Mouse (Mus musculus): ENCODE results near the gene Tshz3.

Gene Tshz3

DNA sequence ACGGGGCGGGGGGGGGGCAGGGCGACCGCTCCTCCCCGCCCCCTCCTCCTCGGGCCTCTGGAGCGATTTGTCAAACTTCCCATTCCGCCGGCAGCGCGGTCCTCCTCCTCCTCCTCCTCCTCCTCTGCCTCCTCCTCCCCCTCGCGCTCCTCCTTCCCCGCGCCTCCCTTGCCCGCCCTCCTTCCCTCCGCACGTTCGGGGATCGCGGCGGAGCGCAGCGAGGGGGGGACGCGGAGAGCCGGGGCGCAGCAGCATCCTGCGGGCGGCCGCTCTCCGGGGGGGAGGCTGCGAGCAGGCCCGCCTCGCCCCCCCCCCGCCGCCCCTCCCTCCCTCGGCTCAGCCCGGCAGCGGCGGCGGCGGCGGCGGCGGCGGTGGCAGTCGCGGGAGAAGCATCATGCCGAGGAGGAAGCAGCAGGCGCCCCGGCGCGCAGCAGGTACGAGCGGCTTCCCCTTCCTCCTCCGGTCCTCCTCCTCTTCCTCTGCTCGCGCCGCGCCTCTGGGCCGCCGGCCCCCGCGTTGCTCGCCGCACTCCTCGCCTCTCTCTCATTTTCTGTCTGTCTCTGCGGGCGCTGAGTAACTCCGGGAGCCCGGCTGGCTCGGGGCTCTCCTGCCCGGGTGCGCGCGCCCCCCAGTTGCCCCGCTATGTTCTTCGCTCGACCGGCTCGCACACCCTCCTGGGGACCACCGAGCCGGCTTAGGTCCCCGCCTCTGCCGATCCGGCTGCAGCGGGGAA, at the start of gene Tshz3:
TSS of gene Tshz3 (plus strand) at position 263 of the 733 bp plus-strand sequence.
- no peak for DNase-seq

DNA sequence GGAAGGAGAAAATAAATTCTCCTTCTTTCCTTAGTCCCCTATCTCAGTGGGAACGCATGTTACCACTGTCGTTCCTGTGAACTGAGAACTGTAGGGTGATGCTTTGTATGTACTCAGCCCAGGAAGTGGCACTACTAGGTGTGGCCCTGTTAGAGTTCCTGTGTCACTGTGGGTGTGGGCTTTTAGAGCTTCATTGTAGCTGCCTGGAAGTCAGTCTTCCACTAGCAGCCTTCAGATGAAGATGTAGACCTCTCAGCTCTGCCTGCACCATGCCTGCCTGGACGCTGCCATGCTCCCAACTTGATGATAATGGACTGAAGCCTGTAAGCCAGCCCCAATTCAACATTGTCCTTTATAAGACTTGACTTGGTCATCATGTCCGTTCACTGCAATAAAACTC, 42.0 kb upstream of the Tshz3 start:
- DNase-seq, result no peak

DNA sequence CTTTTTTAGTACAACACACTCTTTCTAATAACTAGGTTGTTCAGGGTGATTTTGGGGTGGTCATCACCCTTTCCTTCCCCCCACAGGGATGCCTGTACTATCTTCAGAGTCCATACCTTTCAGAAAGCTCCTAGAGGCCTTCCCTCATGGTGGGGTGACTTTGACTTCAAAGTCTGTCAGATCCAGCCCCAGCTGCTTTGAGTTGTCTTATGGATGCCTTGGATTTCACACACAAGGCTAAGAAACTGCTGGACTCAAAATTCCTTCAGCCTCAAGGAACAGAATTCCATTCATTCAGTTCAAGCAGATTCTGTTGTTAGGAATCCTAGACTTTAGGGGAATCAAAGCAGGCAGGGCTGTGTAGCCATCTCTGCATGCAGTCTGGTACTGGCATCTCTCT, 41.5 kb upstream of the Tshz3 start:
- DNase-seq, result no peak

DNA sequence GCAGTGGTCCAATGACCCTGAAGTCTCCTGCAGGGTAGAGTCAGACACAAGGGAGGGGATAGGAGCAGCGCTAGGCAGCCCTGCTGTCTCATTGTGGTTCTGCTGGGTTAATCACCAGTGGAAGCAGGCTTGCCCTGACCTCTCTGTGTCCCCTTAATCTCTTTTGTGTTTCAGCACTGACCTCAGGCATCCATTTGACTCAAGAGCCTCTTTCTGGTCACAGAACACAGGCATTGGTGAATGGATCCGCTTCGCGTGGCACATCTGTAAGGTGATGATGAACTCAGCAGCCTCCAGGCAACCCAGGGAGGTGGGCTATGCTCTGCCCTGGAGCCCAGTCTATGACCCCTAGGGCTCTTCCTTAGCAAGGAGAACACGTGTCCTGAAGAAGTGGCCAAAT, 39.6 kb upstream of the Tshz3 start:
- no peak for DNase-seq

DNA sequence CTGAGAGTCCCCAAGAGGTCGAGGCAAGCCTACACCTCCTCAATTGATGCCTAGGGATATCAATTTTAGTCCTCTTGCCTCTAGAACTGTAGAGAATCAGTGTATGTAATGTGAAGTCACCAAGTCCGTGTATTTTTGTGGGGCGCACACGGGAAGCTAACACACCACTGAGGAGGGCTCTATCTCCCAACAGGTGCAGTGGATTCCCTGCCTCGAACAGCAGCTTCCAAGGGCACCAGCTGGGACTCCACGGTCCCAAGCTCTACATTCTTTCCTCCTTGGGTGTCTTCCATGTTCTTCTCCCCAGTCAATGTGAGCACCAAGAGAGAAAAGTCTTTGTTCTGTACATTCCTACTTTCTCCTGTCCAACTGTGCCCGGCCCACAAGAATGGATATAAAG, 38.7 kb upstream of the Tshz3 start:
- DNase-seq, result no peak

DNA sequence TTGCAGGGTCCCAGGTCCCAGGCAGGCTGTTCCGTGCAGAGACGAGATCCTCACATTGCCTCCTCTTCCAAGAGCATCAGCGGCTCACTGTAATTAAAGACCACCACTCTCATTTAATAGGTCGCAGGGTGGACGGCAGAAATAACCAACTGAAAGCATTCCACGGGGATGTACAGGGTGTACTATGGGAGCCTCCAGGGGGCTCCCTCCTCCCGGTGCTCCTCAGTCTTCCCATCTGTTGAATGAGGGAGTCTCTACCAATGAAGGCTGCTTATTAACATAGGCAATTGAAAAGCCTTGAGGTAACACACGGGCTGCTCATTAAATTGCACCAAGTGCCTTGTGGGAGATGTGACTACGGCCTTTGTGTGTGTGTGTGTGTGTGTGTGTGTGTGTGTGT, 37.3 kb upstream of the Tshz3 start:
- no peak for DNase-seq

DNA sequence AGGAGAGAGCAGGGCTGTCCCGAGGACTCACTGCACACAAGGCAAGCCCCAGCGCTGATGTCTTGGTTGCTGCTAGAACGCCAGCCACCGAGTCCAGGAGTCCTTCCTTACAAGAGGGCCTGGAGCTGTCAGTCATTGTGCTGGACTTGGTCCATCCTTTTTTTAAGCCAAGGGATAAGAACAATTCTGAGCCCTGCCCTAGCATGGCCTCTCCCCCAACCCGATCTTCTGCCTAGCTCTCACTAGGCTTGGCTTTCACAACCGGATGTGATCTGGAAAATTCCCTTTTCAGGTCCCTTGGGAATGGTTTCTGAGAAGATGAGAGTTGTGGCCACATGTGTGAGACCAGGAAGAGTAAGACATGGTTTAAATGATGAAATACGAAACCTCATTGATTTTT, 34.5 kb upstream of the Tshz3 start:
- DNase-seq, result no peak

DNA sequence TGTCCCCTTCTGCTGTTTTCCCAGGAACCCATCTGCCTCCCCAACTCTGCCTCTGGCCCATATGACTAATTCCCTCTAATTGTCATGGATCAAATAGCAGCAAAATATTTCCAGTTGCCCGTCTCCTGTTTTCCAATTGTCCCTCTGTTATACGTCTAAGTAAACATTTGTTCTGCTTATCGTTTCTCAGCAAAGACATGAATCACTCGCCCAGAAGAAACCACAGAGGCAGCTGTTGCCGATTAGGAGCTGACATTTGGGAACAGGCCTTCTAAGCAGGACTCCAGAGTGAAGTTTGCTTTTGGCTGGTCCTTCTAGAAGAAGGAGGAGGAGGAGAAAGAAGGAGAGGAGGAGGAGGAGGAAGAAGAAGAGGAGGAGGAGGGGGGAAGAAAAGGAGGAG, 30.2 kb upstream of the Tshz3 start:
- DNase-seq, result no peak

DNA sequence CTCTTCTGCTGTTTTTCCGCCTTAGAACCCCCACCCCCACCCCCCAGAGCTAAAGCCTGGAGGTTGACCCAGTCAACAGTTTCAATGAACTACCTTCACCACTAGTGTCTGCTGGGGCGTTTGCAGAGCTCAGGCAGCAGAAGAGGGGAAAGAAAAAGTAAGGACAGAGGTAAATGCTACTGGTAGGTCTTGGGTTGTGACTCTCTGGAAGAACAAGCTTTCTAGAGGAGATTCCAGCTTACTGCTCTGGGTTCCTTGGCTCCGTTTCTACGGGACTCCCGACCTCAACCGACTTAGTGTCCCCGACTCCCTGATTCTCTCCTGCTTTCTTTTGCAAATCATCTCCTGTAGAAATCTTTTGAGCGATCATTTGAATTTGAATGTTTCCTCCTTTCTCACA, 19.9 kb upstream of the Tshz3 start:
- DNase-seq, result no peak

DNA sequence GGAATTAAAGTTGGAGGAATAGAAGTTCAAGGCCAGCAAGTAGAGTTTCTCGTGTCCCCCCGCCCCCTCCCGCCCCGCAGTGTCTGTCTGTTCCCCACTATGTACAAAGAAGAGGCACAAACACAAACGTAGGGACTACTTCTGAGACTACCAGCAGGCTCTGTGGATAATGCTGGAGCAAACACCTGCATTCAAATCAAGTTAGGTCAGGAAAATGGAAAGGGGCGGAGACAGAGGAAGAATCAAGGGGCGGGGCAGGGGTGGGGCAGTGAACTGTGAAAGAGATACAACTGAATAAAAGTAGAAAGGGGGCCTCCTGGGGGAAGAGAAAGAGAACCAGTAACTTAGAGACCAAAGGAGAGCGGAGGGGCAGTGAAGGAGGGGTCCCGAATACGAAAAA, 19.4 kb upstream of the Tshz3 start:
- DNase-seq, result no peak

DNA sequence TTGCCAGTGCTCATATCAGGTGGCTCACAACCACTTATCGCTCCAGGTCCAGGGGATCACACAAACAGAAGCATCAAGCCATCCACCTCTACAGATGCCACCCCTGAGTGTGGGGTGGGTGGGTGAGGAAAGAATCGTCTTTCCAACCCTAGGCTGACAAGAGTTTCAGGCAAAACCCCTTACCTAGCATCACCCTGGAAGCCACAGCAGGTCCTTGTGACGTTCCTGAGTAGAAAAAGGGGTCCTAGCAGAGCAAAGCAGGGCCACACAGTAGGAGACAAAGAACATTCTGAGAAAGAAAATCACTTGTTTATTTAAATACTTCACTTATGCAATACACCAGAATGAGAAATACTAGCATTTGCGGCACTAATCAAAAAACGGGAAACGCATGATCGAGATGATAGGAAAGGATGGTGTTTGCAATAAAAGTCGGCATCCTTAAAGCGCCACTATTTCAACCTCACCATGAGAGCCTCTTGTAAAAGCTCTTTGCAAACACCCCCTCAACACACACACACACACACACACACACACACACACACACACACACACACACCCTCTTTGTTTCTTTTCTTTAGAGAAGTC, 18.8 kb upstream of the Tshz3 start:
- no peak for DNase-seq

DNA sequence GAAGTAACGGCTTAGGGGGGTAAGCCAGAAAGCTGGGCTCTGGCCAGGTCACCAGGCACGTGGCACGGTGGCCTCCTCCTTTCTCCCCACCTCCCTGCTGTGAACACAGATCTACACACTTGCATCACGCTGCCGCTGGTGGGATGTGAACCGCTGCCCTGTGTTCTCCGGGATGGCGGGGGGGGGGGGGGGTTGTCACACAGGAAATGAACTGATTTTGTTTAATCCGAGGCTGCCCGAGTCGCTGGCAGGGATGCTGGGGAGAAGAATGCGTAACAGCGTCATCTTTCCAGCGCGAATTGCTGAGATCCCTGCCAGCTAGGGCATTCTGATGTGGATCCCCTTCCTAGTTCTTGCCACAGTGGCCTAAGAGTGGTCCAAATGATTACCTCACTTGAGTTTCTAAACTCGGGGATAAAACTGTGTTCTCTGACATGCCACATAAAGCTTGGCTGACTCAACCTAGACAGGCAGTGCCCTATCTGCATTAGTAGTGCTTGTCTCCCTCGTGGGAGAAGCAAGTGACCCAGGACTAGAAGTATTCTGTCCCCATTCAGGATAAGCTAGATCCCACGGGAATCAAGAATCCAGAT, 18.0 kb upstream of the Tshz3 start:
- DNase-seq, result no peak

DNA sequence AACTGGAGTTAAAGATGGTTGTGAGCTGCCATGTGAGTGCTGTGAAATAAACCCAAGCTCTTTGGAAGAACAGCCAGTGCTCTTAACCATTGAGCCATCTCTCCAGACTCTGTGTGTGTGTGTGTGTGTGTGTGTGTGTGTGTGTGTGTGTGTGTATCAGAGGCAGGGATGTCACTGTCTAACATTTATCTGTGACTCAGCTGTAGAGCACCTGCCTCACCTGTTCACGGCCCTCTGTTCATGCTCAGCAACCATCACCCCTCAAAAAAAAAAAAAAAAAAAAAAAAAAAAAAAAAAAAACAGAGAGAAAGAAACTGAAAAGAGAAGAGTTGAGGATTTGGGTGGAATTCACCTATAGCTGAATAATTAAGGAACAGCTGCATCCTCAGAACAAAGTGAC, 10.4 kb upstream of the Tshz3 start:
- DNase-seq, result no peak

DNA sequence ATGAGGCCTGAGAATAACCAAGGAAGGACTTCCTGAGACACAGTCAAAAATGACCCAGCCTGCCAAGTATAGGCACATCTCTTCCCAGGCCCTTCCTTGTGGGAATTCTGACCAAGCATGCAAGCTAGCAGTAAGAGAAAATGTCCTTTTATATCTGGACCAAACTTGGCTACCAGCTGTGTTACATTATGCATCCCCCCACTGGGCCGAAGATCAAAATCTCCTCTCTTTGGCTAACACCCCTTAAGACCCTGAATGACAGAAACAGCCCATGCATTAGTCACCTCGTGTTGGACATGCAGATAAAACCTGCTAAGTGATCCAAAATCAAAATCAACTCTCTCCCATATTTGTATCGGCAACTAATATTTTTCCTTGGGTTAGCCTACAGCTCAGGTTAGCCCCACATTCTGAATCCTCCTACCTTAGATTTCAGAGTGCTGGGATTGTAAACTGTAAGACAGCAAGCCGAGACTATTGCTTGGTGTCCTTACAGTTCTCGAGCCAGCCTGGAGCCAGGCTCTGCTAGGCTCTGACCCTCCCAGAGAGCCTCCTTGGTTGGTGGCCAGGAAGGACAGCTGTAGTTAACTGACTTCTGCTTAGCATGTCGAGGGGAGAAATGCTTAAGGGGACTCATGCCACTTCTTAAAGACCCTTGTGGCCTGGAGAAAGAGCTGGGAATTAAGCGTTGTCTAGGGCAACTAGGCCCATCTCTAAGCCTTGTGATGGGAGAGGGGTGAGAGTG, 8.7 kb upstream of the Tshz3 start:
- DNase-seq, result no peak

DNA sequence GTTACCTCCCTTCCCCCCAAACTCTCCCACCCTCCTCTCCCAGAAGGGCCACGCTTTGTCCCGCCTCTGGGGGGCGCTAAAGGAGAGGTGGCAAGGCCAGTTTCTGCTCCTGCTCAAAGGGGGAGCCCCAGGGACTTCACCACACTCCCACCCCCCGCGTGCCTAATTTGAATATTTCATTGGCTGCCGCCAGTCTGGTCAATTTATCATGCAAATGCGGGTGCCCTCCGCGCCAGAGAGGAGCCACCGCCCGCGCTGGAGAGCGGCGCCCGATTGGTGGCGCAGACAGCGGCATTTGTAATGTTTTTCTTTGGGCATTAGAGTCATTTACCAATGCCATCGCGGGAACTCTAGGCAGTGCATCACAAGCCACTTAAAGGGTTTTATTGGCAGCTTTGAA, 7.4 kb upstream of the Tshz3 start:
- no peak for DNase-seq

DNA sequence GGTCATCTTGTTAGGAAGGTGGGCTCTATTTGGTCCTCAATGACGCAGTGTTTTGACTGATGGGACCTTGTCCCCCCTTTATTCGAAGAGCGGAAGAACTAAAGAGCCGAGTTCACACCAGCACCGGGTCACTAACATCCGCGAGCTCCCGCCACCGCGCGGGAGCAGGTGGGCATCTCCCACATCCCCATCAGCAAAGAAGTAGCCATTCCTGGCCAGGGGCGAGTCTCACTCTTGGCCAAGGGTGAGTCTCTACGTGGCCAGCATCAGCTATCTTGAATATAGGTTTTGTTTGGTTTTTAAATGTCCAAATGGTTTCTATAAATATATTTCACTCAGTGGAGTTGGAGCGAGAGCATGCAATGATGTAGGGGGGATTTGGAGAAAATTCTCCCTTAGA, 6.3 kb upstream of the Tshz3 start:
- no peak for DNase-seq

DNA sequence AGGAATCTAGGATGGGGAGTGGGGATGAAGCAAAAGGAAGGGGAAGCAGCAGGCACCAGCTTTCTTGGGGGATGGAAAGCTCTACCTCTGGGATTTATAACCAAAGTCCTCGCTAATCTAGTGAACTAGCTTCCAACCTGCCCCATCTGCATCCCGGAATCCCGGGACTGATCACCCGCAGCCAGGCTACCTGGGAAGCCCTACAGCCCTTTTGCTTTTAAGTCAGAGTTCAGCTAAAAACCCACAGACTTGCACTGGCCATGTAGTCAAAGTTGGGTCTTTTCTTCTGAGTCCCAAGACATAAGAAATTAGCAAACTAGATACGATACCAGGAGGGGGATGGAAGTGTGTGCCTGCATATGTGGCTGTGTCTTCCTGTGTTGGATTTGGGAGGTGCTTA, 5.5 kb upstream of the Tshz3 start:
- no peak for DNase-seq

DNA sequence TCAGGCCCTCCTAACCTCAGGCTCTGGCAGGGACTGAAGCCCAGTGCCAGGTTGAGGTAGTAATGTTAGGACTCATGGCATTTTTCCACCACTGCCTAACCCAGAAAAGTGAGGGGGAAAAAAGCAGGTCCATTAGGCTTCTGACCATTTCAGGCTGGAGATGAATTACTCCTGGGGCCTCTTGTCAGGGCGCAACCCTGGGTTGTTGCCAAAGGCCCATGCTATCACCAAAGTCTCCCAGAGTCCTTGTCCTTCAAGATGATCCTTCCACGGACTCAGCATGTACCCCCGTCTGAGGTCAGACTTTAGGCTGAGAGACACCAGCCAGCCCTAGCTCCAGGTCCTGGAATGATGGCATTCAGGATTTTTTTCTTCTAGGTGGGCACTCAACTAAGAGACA, 4.8 kb upstream of the Tshz3 start:
- DNase-seq, result no peak

DNA sequence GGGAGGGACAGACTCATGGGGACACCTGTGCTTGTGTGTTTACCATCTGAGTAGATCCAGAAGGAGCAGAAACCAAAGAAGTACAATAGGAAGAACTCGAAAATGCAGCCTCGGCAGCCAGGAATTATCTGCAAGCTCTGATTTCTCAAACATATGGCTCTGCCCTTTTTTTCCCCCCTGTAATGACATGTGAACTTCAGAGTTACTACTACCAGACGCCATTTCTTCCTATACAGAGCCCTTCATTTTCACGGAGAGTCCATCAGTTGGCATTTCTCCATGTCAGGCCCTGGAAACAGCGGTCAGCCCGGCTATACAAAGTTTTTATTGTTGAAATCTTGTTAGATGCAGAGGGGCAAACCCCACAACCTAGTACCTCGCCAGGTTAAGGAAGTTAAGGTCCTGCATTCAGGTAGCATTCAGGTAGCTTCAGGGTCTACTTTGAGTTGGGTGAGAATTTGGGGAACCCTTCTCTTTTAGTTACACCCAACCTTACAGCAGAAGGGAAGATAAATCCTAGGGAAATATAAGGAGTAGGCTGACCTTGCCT, 3.2 kb upstream of the Tshz3 start:
- DNase-seq, result no peak

DNA sequence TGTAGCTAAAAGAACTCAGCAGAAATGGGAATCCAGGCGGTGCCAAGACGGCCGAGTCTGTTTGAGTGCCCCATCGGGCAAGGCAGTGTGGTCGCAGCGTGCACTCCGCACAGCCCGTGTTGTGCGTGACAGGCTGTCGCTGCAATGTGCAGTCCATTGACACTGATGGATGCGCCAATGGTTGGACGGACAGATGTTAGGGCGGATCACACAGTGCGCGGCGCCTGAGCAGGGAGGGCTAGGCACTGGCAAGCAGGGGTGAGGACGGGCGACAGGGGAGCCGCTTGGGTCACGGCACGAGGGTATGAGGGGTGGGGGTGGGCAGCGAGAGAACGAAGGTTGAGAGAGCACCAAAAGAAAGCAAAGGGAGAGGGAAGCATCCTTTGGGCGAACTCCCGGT, 2.6 kb upstream of the Tshz3 start:
- DNase-seq, result no peak

DNA sequence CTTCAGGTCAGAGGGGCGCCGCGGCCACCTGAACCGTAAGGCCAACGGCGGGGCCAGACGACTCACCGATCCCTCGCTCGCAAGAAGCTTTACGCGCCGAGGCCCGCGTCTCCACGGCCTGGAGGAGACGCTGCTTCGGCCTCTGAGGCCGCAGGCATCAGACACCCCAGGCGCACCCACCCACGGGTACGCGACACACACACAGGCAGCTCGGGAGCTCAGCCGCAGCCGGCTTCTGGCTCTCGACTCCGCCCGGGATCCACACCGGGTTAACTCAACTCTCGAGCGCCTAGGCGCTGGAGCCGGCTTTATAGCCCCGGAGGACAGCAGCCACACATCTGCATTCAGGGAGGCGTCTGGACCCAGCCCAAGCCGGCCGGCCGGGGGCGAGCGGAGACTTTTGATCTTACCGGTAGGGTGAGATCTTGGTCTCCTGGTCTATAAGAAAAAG, 2.1 kb upstream of the Tshz3 start:
- no peak for DNase-seq

DNA sequence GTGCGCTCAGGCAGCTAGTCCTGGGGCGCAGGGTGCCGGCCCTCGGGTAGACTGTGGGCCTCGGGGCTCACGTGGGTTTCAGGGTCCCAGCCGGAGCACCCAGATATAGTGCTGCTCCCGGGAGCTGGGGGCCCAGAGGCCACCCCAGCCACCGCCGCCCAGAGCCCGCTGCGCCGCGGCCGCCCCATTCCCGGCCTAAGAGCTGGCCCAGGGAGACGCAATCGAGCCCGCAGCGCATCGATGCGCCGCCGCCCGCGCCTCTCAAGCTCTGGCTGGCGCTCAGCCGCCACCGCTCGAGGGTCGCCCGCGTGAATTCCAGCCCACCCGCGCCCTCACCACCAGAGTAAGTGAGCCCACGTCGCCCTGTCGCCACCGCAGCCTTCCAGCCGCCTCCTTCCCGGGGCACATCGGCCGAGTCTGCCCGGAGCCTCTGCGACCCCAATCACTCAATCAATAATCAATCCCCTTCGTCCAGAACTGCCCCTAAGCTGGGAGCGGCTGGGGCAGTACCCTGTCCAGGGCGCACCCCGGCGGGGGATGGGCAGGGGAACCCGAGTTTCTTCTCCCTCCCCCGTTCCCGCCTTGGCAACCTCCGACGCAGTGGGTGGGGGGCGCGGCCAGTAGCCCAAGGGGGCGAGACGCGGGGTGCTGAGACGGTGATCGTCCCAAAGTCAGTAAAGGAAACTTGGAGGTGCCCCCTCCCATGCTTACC, 1.4 kb upstream of the Tshz3 start:
- DNase-seq, result no peak

Data from B cell, adult 2 months (primary cell).